ENCODE assay signal across 23 mouse cellular contexts in genomic region chr1:160100996-160101395, GRCm38 (mm10). TPM values are rescaled to one million over a fixed set of nuclear protein-coding genes. Genes with fewer than 3 reads are reported as not detected.
DNase-seq lines count a peak whose midpoint lies in the region; ATAC-seq and TF ChIP-seq lines count a peak whose summit lies in the region.
"Had no signal": no experiment of that assay in that cellular context is flagged by ENCODE, and none has a peak within 500 bp of the region (broad histone marks: within the 10 kb centered on the region; RNA-seq: fewer than 3 reads in every experiment).

No protein-coding gene starts in this region.

- peak; percentile 49 for ATAC-seq in lung, postnatal 0 days
- peak; percentile 89 for ATAC-seq in Patski
- ATAC-seq: intestine, postnatal 0 days; midbrain, embryonic 16.5 days had no signal

- TF ChIP-seq POLR2A in lung, adult 2 months (IDR thresholded peaks at IDR 0.05; ENCODE audit: borderline replicate concordance, extremely low read depth, low read depth, low read length): no peak

- 66% methylated on average over 5 of the region's 5 CpGs for WGBS in lung, postnatal 0 days
- 70% methylated on average over 5 of the region's 5 CpGs for WGBS in lung, adult 2 months

- peak; percentile 24 to 37 for DNase-seq in frontal cortex, postnatal 36 days (ENCODE audit: low spot score in 2 of 2)
- no peak for DNase-seq in frontal cortex, postnatal 10 days (ENCODE audit: low spot score in 2 of 2)
- peak; percentile 29 for DNase-seq in lung, postnatal 0 days (ENCODE audit: low spot score)
- no peak for DNase-seq in lung, adult 2 months
- peak; percentile 60 for DNase-seq in Patski (ENCODE audit: low read depth, low spot score)
- DNase-seq in skeletal muscle tissue, adult 2 months (ENCODE audit: low read depth, low spot score): peak; percentile 13
- no peak for DNase-seq in cerebellum, adult 11-12 months
- no peak for DNase-seq in kidney, adult 9 months
- DNase-seq: adrenal gland, postnatal 10 days; cerebellum, adult 9-11 months; gastrocnemius, adult 2 months; heart, adult 2 months; heart, postnatal 14 days; kidney, postnatal 10 days; liver; lung, adult 18-20 months; thymus, postnatal 25 days had no signal

- CTCF ChIA-PET in Patski (lab: Charles Lee): interaction anchor here (1.1 to 1.2 kb wide), 2 partner anchors 12 to 81 kb away, joined by 3 read pairs; no protein-coding TSS in a partner anchor

- TF ChIP-seq CTCF in lung, postnatal 0 days (IDR thresholded peaks at IDR 0.05): no peak
- no peak for TF ChIP-seq CTCF in lung, adult 2 months (IDR thresholded peaks at IDR 0.05; ENCODE audit: insufficient read depth, low read length)
- no peak for TF ChIP-seq CTCF in Patski (IDR thresholded peaks at IDR 0.05)

- no peaks in the 10 kb centered on the region for H3K36me3 ChIP-seq in lung, postnatal 0 days (ENCODE audit: insufficient read depth, low read length)
- H3K36me3 ChIP-seq: embryonic facial prominence, embryonic 10.5 days; hindbrain, embryonic 15.5 days; stomach, embryonic 15.5 days had no signal

- H3K27ac ChIP-seq in lung, postnatal 0 days (ENCODE audit: low read length): no peak overlapping the region
- H3K27ac ChIP-seq: embryonic facial prominence, embryonic 10.5 days; gastrocnemius, adult 2 months; heart, adult 2 months; hindbrain, embryonic 15.5 days; stomach, embryonic 15.5 days had no signal

- H3K4me1 ChIP-seq in lung, postnatal 0 days (ENCODE audit: insufficient read depth, low read depth, low read length): no peaks in the 10 kb centered on the region
- no peaks in the 10 kb centered on the region for H3K4me1 ChIP-seq in lung, adult 2 months (ENCODE audit: control insufficient read depth, insufficient read depth, low read length)
- H3K4me1 ChIP-seq: embryonic facial prominence, embryonic 10.5 days; hindbrain, embryonic 15.5 days; stomach, embryonic 15.5 days had no signal

- in situ Hi-C loops in Patski (cut with MboI; ENCODE audit: low pct_unique_long_range_greater_than_20kb): loop anchor here (5.0 kb wide), 1 partner anchor 76 kb away; no protein-coding TSS in a partner anchor

- POLR2A ChIA-PET in Patski (lab: Charles Lee): no interaction called here

- no peaks in the 10 kb centered on the region for H3K9me3 ChIP-seq in lung, postnatal 0 days (ENCODE audit: low read length)
- H3K9me3 ChIP-seq: embryonic facial prominence, embryonic 10.5 days; hindbrain, embryonic 15.5 days; stomach, embryonic 15.5 days had no signal

- no peak overlapping the region for H3K4me2 ChIP-seq in lung, postnatal 0 days (replicated peaks; ENCODE audit: low read depth, low read length)
- H3K4me2 ChIP-seq: hindbrain, embryonic 15.5 days; stomach, embryonic 15.5 days had no signal

- peak; percentile 22; the same call in 1 of the 2 replicates for TF ChIP-seq EP300 in lung, postnatal 0 days (IDR thresholded peaks at IDR 0.05)

- H3K9ac ChIP-seq in lung, postnatal 0 days (replicated peaks; ENCODE audit: low read depth): no peak overlapping the region
- H3K9ac ChIP-seq: hindbrain, embryonic 15.5 days; stomach, embryonic 15.5 days had no signal

- no peak overlapping the region for H3K4me3 ChIP-seq in lung, postnatal 0 days (ENCODE audit: low read depth, low read length)
- H3K4me3 ChIP-seq in lung, adult 2 months (replicated peaks; ENCODE audit: extremely low read depth, low read depth, low read length): no peak overlapping the region
- H3K4me3 ChIP-seq: embryonic facial prominence, embryonic 10.5 days; gastrocnemius, adult 2 months; heart, adult 2 months; hindbrain, embryonic 15.5 days; stomach, embryonic 15.5 days had no signal

- no peaks in the 10 kb centered on the region for H3K27me3 ChIP-seq in lung, postnatal 0 days (replicated peaks; ENCODE audit: insufficient read depth, low read length)
- no peaks in the 10 kb centered on the region for H3K27me3 ChIP-seq in Patski
- H3K27me3 ChIP-seq: hindbrain, embryonic 15.5 days; stomach, embryonic 15.5 days had no signal

RNA-seq across cellular contexts. Expression of gene Tnn, which starts 52.4 kb away (rescaled TPM):
- 1.6 and 2.1 TPM in 2 replicates for polyA plus RNA-seq in lung, postnatal 0 days (2015; fragmentation: Nextera tagmentation; extraction: Ambion mirVana)
- polyA plus RNA-seq in lung, adult 2 months (2012; rRNA removed): 0.63 and 6.0 TPM in 2 replicates
- polyA plus RNA-seq in Patski (2021): 0.03 TPM
- polyA plus RNA-seq: C2C12 had no signal

RNA-seq across cellular contexts. Expression of gene 4930523C07Rik, which starts 56.8 kb away (rescaled TPM):
- polyA plus RNA-seq in lung, postnatal 0 days (2015; fragmentation: Nextera tagmentation; extraction: Ambion mirVana): 111 and 115 TPM in 2 replicates
- 29.3 and 31.9 TPM in 2 replicates for polyA plus RNA-seq in lung, adult 2 months (2012; rRNA removed)
- polyA plus RNA-seq in Patski (2021): 33.1 TPM

Comparison
In these comparisons a context has a peak if more than half of its experiments do, and no peak if none do; other contexts are left out.
1. DNase-seq: peak in frontal cortex, postnatal 36 days (2 of 2), lung, postnatal 0 days (single experiment), Patski (single experiment) and skeletal muscle tissue, adult 2 months (single experiment); none in frontal cortex, postnatal 10 days (0 of 2), lung, adult 2 months (single experiment), cerebellum, adult 11-12 months (single experiment) and kidney, adult 9 months (single experiment).